Mouse (Mus musculus) stomach, postnatal 0 days (tissue): Measurements from ENCODE around the gene Mettl15. TPM values are rescaled to one million over a fixed set of nuclear protein-coding genes. Genes with fewer than 3 reads are reported as not detected.

Experiments
- ATAC-seq: fragments of 200-750 bp; cut with Nextera tagmentation; 2 replicates; pipeline ENCODE4 v1.8.0; 2017; ENCODE audit not compliant: low FRiP score, low TSS enrichment
- DNase-seq: peaks from one replicate; pipeline ENCODE4 v3.0.0-alpha.2; 2016; ENCODE audit warnings: low spot score
- H3K27ac ChIP-seq: fragments of 300-500 bp; sonication (generic); replicated peaks from 2 replicates; pipeline ENCODE4 v1.5.1; 2014; ENCODE audit warnings: mild to moderate bottlenecking, control low read depth
- H3K27me3 ChIP-seq: fragments of 300-500 bp; sonication (generic); 2 replicates; pipeline ENCODE4 v1.6.1; 2014; ENCODE audit warnings: low read length; ENCODE audit not compliant: control insufficient read depth, insufficient read depth
- H3K36me3 ChIP-seq: fragments of 300-500 bp; sonication (generic); 2 replicates; pipeline ENCODE4 v1.6.1; 2014; ENCODE audit warnings: low read length, mixed read lengths; ENCODE audit not compliant: control insufficient read depth, insufficient read depth
- H3K4me1 ChIP-seq: fragments of 300-500 bp; sonication (generic); replicated peaks from 2 replicates; pipeline ENCODE4 v1.6.1; 2014; ENCODE audit warnings: antibody characterized with exemption; ENCODE audit not compliant: control insufficient read depth, insufficient read depth
- H3K4me2 ChIP-seq: fragments of 300-500 bp; sonication (generic); replicated peaks from 2 replicates; pipeline ENCODE4 v1.6.1; 2014; ENCODE audit warnings: low read depth, mild to moderate bottlenecking, control low read depth, moderate library complexity
- H3K4me3 ChIP-seq: fragments of 300-500 bp; sonication (generic); 2 replicates; pipeline ENCODE4 v1.5.1; 2014; ENCODE audit warnings: low read depth, low read length, control low read depth
- H3K9ac ChIP-seq: fragments of 300-500 bp; sonication (generic); 2 replicates; pipeline ENCODE4 v1.6.1; 2014; ENCODE audit warnings: mild to moderate bottlenecking, low read length, control low read depth, mixed read lengths
- H3K9me3 ChIP-seq: fragments of 300-500 bp; sonication (generic); 2 replicates; pipeline ENCODE4 v1.6.1; 2016; ENCODE audit warnings: low read length; ENCODE audit not compliant: control insufficient read depth
- CTCF ChIP-seq: IDR thresholded peaks from 2 replicates; pipeline ENCODE4 v1.5.1; 2016; ENCODE audit warnings: antibody characterized with exemption, low read depth, mild to moderate bottlenecking, moderate library complexity
- EP300 ChIP-seq: optimal IDR thresholded peaks from 2 replicates; pipeline ENCODE3; 2016; ENCODE audit warnings: antibody characterized with exemption
- WGBS: fragments of 180-500 bp; shearing (Covaris S2); extraction: QIAGEN DNeasy Blood & Tissue Kit; methylation state at CpG from one replicate; pipeline ENCODE4 v1.1.7; 2014; 5-methylcytosine and 5-hydroxymethylcytosine counted together
- polyA plus RNA-seq: library from polyadenylated mRNA; unstranded; fragments of >200 nt; fragmentation: Nextera tagmentation; extraction: Ambion mirVana; gene quantifications from 2 replicates; pipeline ENCODE4 v1.2.1, GENCODE M21; 2015

The Mettl15 gene
- polyA plus RNA-seq: 6.4 TPM in 2 replicates

- peak; percentile 97 for DNase-seq
- WGBS: under 1% methylated on average over 51 of the region's 51 CpGs
- Histone ChIP-seq H3K4me3 (peak within 1 kb of the TSS; percentile 79), H3K27ac (peak within 1 kb of the TSS; percentile 72), H3K4me1 (no peaks in the 10 kb centered on the region), H3K9me3 (no peaks in the 10 kb centered on the region), H3K27me3 (no peaks in the 10 kb centered on the region), H3K4me2 (peak within 1 kb of the TSS; percentile 66), H3K36me3 (no peaks in the 10 kb centered on the region), H3K9ac (peak within 1 kb of the TSS; percentile 69)
- peak; percentile 99 for ATAC-seq
- TF ChIP-seq EP300 (no peak), CTCF (no peak)
Observed at GRCm38 (mm10) chr2:109280600-109281340, at the start of gene Mettl15, which contains the start of gene Kif18a. TSS of gene Mettl15 (minus strand) at chr2:109280748. TSS of gene Kif18a (plus strand) at chr2:109280738.

DNA sequence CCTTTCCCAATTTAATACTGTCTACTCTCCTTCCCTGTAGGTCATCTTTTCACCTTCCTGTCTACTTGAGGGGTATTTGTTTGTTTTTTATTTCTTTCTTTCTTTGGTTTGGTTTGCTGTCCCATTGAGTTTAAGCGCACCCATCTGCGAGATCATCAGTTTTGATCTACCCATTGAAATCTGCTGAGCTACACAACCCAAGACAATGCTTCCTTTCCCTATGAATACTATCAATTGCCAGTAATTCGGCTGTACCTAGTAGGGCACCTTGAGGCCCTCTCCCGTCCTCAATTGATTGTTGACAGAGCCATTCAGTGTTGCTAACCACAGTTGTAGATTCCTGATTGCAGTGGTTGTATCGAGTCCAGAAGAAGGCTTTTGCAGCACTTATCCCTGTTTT, 30.8 kb upstream of the Mettl15 start:
- ATAC-seq (no peak), DNase-seq (no peak)
- Histone ChIP-seq H3K4me3 (no peak overlapping the region), H3K4me2 (no peak overlapping the region), H3K27me3 (no peaks in the 10 kb centered on the region), H3K9ac (no peak overlapping the region), H3K4me1 (no peaks in the 10 kb centered on the region), H3K36me3 (0 out of 2 replicates have a peak, but pooled peaks cover 2% of the 10 kb centered on the region), H3K9me3 (no peaks in the 10 kb centered on the region), H3K27ac (no peak overlapping the region)
- 95% methylated on average over 5 of the region's 5 CpGs for WGBS
- TF ChIP-seq EP300: no peak

GRCm38 (mm10) chr2:109303638-109304037, 23.1 kb upstream of the Mettl15 start:
- Histone ChIP-seq H3K9ac (no peak overlapping the region), H3K4me1 (no peaks in the 10 kb centered on the region), H3K36me3 (no peaks in the 10 kb centered on the region), H3K4me2 (no peak overlapping the region), H3K4me3 (no peak overlapping the region), H3K9me3 (no peaks in the 10 kb centered on the region), H3K27me3 (no peaks in the 10 kb centered on the region), H3K27ac (no peak overlapping the region)
- no peak for ATAC-seq
- DNase-seq: no peak
- TF ChIP-seq CTCF (no peak), EP300 (no peak)

GRCm38 (mm10) chr2:109302234-109302633, 21.7 kb upstream of the Mettl15 start:
- Histone ChIP-seq H3K36me3 (no peaks in the 10 kb centered on the region), H3K9me3 (no peaks in the 10 kb centered on the region), H3K4me2 (no peak overlapping the region), H3K9ac (no peak overlapping the region), H3K4me3 (no peak overlapping the region), H3K4me1 (no peaks in the 10 kb centered on the region), H3K27me3 (no peaks in the 10 kb centered on the region), H3K27ac (no peak overlapping the region)
- no peak for TF ChIP-seq EP300
- no peak for TF ChIP-seq CTCF
- 97% methylated on average over 3 of the region's 3 CpGs for WGBS
- no peak for ATAC-seq
- no peak for DNase-seq

DNA sequence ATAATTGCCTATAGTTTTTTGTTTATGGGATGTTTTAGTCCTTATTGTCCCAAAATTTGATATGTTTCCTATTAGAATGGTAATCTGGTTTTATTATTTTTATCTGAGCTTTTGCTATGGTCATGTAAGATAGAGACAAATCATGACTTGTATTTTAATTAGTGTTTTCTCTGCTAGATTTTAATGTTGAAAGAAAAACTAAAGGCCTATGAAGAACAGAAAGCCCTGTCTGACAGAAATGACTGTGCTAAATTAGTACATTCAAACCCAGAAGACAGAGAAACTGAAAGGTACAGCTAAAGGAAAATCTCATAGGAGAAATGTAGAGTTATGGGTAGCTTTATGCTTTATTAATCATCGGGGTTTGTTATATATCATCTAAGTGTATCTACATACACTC, 17.6 kb upstream of the Mettl15 start:
- Histone ChIP-seq H3K27ac (no peak overlapping the region), H3K36me3 (peaks cover 3% of the 10 kb centered on the region; the same call in 1 of the 2 replicates), H3K9me3 (no peaks in the 10 kb centered on the region), H3K27me3 (no peaks in the 10 kb centered on the region), H3K4me2 (no peak overlapping the region), H3K4me1 (no peaks in the 10 kb centered on the region), H3K4me3 (no peak overlapping the region), H3K9ac (no peak overlapping the region)
- WGBS: 96% methylated on average over 1 of the region's 1 CpGs
- no peak for DNase-seq
- ATAC-seq: no peak
- TF ChIP-seq EP300: no peak

DNA sequence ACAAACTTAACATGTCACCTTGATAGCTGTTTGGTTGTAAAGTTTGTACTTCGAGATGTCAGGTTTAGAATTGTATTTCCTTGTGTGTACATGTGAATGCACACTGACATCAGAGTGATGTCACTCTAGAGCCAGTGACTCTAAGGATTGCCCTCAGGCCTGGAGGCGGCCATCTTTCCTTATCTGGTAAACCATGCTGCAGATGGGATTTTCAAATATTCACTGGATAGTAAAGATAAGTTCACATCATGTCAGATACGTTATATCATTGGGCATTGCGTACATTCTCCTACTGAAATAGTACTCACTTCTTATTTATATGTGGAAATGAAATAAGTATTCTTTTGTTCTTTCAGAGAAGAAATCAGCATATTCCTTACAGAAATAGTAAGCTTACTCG, 15.7 kb upstream of the Mettl15 start:
- H3K4me3 ChIP-seq: no peak overlapping the region
- H3K4me2 ChIP-seq: no peak overlapping the region
- no peaks in the 10 kb centered on the region for H3K9me3 ChIP-seq
- H3K4me1 ChIP-seq: no peaks in the 10 kb centered on the region
- no peak overlapping the region for H3K27ac ChIP-seq
- H3K36me3 ChIP-seq: peaks cover 6% of the 10 kb centered on the region; the same call in 1 of the 2 replicates
- ATAC-seq: no peak
- DNase-seq: no peak
- H3K9ac ChIP-seq: no peak overlapping the region
- H3K27me3 ChIP-seq: no peaks in the 10 kb centered on the region
- WGBS: 91% methylated on average over 5 of the region's 5 CpGs
- TF ChIP-seq EP300 (no peak), CTCF (no peak)
